Mouse (Mus musculus) hindbrain, postnatal 0 days (tissue): ENCODE data around the gene Mdh2. TPM values are rescaled to one million over a fixed set of nuclear protein-coding genes. Genes with fewer than 3 reads are reported as not detected.
A peak's percentile ranks its signal among the peaks of the same experiment; 100 is the strongest.

Experiments used
- ATAC-seq: fragments of 200-750 bp; cut with Nextera tagmentation; 2 replicates; pipeline ENCODE4 v1.8.0; 2017; ENCODE audit warnings: mild to moderate bottlenecking, moderate TSS enrichment, moderate library complexity
- DNase-seq: peaks from one replicate; pipeline ENCODE4 v3.0.0-alpha.2; 2015; ENCODE audit warnings: low spot score
- H3K27ac ChIP-seq: fragments of 300-500 bp; sonication (generic); 2 replicates; pipeline ENCODE4 v1.5.1; 2014; ENCODE audit warnings: mild to moderate bottlenecking
- H3K27me3 ChIP-seq: fragments of 300-500 bp; sonication (generic); 2 replicates; pipeline ENCODE4 v1.6.1; 2014; ENCODE audit warnings: low read length, mixed read lengths; ENCODE audit not compliant: insufficient read depth
- H3K36me3 ChIP-seq: fragments of 300-500 bp; sonication (generic); 2 replicates; pipeline ENCODE4 v1.6.1; 2014; ENCODE audit warnings: low read length, mixed read lengths; ENCODE audit not compliant: insufficient read depth
- H3K4me1 ChIP-seq: fragments of 300-500 bp; sonication (generic); 2 replicates; pipeline ENCODE4 v1.6.1; 2014; ENCODE audit warnings: antibody characterized with exemption, low read length, mixed read lengths; ENCODE audit not compliant: insufficient read depth
- H3K4me2 ChIP-seq: fragments of 300-500 bp; sonication (generic); 2 replicates; pipeline ENCODE4 v1.6.1; 2014; ENCODE audit warnings: low read depth, mild to moderate bottlenecking, low read length, moderate library complexity, mixed read lengths
- H3K4me3 ChIP-seq: fragments of 300-500 bp; sonication (generic); 2 replicates; pipeline ENCODE4 v1.5.1; 2014; ENCODE audit warnings: low read length
- H3K9ac ChIP-seq: fragments of 300-500 bp; sonication (generic); replicated peaks from 2 replicates; pipeline ENCODE4 v1.6.1; 2014; ENCODE audit warnings: mild to moderate bottlenecking, low read length, moderate library complexity, mixed read lengths
- H3K9me3 ChIP-seq: fragments of 300-500 bp; sonication (generic); 2 replicates; pipeline ENCODE4 v1.6.1; 2016; ENCODE audit warnings: low read length, mixed read lengths
- CTCF ChIP-seq: IDR thresholded peaks from 2 replicates; pipeline ENCODE4 v1.5.1; 2016; ENCODE audit warnings: antibody characterized with exemption, control low read depth, low read depth
- WGBS: fragments of 180-500 bp; shearing (Covaris S2); extraction: QIAGEN DNeasy Blood & Tissue Kit; methylation state at CpG from one replicate; pipeline ENCODE4 v1.1.7; 2014; 5-methylcytosine and 5-hydroxymethylcytosine counted together
- polyA plus RNA-seq: library from polyadenylated mRNA; unstranded; fragments of >200 nt; fragmentation: Nextera tagmentation; extraction: Ambion mirVana; gene quantifications from 2 replicates; pipeline ENCODE4 v1.2.1, GENCODE M21; 2015
- total RNA-seq: library from RNA; depleted of rRNA; stranded (reverse); fragments of >200 nt; gene quantifications from 2 replicates; pipeline ENCODE4 v1.2.3, GENCODE M21; 2014

Mdh2 gene
- total and polyA plus RNA-seq, 2 experiments from 2014 or later = 165 to 760 TPM

- no peaks in the 10 kb centered on the region for H3K27me3 ChIP-seq
- H3K9me3 ChIP-seq = no peaks in the 10 kb centered on the region
- no peak overlapping the region for H3K4me3 ChIP-seq
- no peaks in the 10 kb centered on the region for H3K4me1 ChIP-seq
- no peak overlapping the region for H3K9ac ChIP-seq
- H3K27ac ChIP-seq = no peak overlapping the region
- ATAC-seq (no peak), DNase-seq (no peak)
- H3K4me2 ChIP-seq = no peak overlapping the region
- H3K36me3 ChIP-seq = peaks cover 59% of the 10 kb centered on the region
- 86% methylated on average over 13 of the region's 13 CpGs for WGBS
- TF ChIP-seq CTCF = no peak
Measured at GRCm38 (mm10) chr5:135735741-135736140, 42.5 kb upstream of the Mdh2 start.

- TF ChIP-seq CTCF = no peak
- Histone ChIP-seq H3K27ac (no peak overlapping the region), H3K4me3 (no peak overlapping the region), H3K4me1 (no peaks in the 10 kb centered on the region), H3K4me2 (no peak overlapping the region), H3K36me3 (peaks cover 54% of the 10 kb centered on the region), H3K9me3 (no peaks in the 10 kb centered on the region), H3K27me3 (no peaks in the 10 kb centered on the region), H3K9ac (no peak overlapping the region)
- ATAC-seq = no peak
- DNase-seq = no peak
- WGBS = 95% methylated on average over 16 of the region's 16 CpGs
Measured at GRCm38 (mm10) chr5:135736544-135736943, 41.7 kb upstream of the Mdh2 start.

- TF ChIP-seq CTCF = peak; percentile 65
- Histone ChIP-seq H3K4me3 (no peak overlapping the region), H3K9me3 (no peaks in the 10 kb centered on the region), H3K9ac (no peak overlapping the region), H3K27me3 (no peaks in the 10 kb centered on the region), H3K4me2 (no peak overlapping the region), H3K27ac (no peak overlapping the region), H3K4me1 (no peaks in the 10 kb centered on the region), H3K36me3 (peaks cover 53% of the 10 kb centered on the region)
- no peak for DNase-seq
- no peak for ATAC-seq
- WGBS = 85% methylated on average over 7 of the region's 7 CpGs
Measured at GRCm38 (mm10) chr5:135737154-135737553, 41.1 kb upstream of the Mdh2 start.

GRCm38 (mm10) chr5:135738266-135738665, 40.0 kb upstream of the Mdh2 start:
- Histone ChIP-seq H3K27me3 (no peaks in the 10 kb centered on the region), H3K9ac (no peak overlapping the region), H3K36me3 (peaks cover 41% of the 10 kb centered on the region), H3K4me3 (no peak overlapping the region), H3K4me1 (0 out of 2 replicates have a peak, but pooled peaks cover 1% of the 10 kb centered on the region), H3K9me3 (no peaks in the 10 kb centered on the region), H3K4me2 (no peak overlapping the region), H3K27ac (no peak overlapping the region)
- TF ChIP-seq CTCF = no peak
- ATAC-seq (no peak), DNase-seq (no peak)
- 26% methylated on average over 6 of the region's 6 CpGs for WGBS

GRCm38 (mm10) chr5:135742156-135742555, 36.1 kb upstream of the Mdh2 start:
- H3K27ac ChIP-seq = no peak overlapping the region
- DNase-seq = no peak
- H3K9ac ChIP-seq = peak overlapping the region; percentile 83; the same call in 1 of the 2 replicates
- ATAC-seq = no peak
- no peak overlapping the region for H3K4me2 ChIP-seq
- H3K4me1 ChIP-seq = 0 out of 2 replicates have a peak, but pooled peaks cover 5% of the 10 kb centered on the region
- 63% methylated on average over 10 of the region's 10 CpGs for WGBS
- H3K9me3 ChIP-seq = no peaks in the 10 kb centered on the region
- TF ChIP-seq CTCF = no peak
- H3K27me3 ChIP-seq = no peaks in the 10 kb centered on the region
- H3K36me3 ChIP-seq = peaks cover 7% of the 10 kb centered on the region; the same call in 1 of the 2 replicates
- no peak overlapping the region for H3K4me3 ChIP-seq

GRCm38 (mm10) chr5:135742941-135743740, 35.1 kb upstream of the Mdh2 start:
- DNase-seq = peak; percentile 76
- H3K27ac ChIP-seq = peak overlapping the region; percentile 52; the same call in 1 of the 2 replicates
- ATAC-seq = peak; percentile 80
- peak overlapping the region; percentile 83 for H3K9ac ChIP-seq
- H3K4me1 ChIP-seq = 0 out of 2 replicates have a peak, but pooled peaks cover 5% of the 10 kb centered on the region
- H3K9me3 ChIP-seq = no peaks in the 10 kb centered on the region
- H3K4me3 ChIP-seq = peak overlapping the region; percentile 91
- peak overlapping the region; percentile 96 for H3K4me2 ChIP-seq
- no peaks in the 10 kb centered on the region for H3K27me3 ChIP-seq
- 0 out of 2 replicates have a peak, but pooled peaks have one; percentile 18 for TF ChIP-seq CTCF
- WGBS = 23% methylated on average over 18 of the region's 18 CpGs
- peaks cover 7% of the 10 kb centered on the region; the same call in 1 of the 2 replicates for H3K36me3 ChIP-seq
